Mouse (Mus musculus): ENCODE measurements at regions not wholly inside any gene's neighbourhood (a gene's known extent, or its start where the extent isn't known, plus 50 kb on each side); places are given as distances from the start of the nearest gene placed in this dataset.

DNA sequence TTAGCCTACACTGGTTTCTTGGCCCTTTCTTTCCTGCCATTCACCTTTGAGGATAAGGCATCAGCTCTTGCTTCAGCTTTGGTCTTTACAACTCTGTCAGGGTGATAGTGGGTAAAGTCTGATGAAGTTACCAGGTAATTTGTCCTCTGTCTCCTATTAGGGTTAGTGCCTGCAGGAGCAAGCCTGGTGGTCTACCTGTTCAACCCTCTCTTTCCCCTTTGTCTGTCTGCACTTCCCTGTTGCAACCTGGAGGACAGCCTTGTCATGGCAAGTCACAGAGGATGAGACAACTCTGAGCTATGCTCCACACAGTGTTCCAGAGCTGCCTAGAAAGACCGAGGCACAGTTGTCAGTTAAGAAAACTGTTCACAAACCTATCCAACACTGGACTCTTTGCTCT, 319.5 kb downstream of the 4930474N05Rik start:
- Histone ChIP-seq H3K4me3 (ENCODE audit: insufficient read depth, low read depth, low read length) (no peak overlapping the region), H3K79me2 (ENCODE audit: control insufficient read depth, insufficient read depth, low read length) (no peaks in the 10 kb centered on the region), H3K4me1 (ENCODE audit: control insufficient read depth, insufficient read depth, low read length) (no peaks in the 10 kb centered on the region), H3K9ac (ENCODE audit: low read depth, low read length) (no peak overlapping the region), H3K36me3 (ENCODE audit: control insufficient read depth, insufficient read depth, low read length) (no peaks in the 10 kb centered on the region), H3K27me3 (ENCODE audit: control insufficient read depth, insufficient read depth, low read length) (no peaks in the 10 kb centered on the region), H3K27ac (replicated peaks; ENCODE audit: insufficient read depth, low read depth, low read length) (no peak overlapping the region)
- DNase-seq (ENCODE audit: extremely low read depth, low read depth, low spot score): no peak
- WGBS: 94% methylated on average over 1 of the region's 1 CpGs
- no peak for TF ChIP-seq CTCF (IDR thresholded peaks at IDR 0.05; ENCODE audit: low read depth, low read length)
- no peak for TF ChIP-seq POLR2A (IDR thresholded peaks at IDR 0.05; ENCODE audit: extremely low read depth, insufficient read depth, low read length)

Data from liver, adult 2 months (tissue).